Comparison of ENCODE assay signal across 8 mouse cellular contexts in the genomic region with DNA sequence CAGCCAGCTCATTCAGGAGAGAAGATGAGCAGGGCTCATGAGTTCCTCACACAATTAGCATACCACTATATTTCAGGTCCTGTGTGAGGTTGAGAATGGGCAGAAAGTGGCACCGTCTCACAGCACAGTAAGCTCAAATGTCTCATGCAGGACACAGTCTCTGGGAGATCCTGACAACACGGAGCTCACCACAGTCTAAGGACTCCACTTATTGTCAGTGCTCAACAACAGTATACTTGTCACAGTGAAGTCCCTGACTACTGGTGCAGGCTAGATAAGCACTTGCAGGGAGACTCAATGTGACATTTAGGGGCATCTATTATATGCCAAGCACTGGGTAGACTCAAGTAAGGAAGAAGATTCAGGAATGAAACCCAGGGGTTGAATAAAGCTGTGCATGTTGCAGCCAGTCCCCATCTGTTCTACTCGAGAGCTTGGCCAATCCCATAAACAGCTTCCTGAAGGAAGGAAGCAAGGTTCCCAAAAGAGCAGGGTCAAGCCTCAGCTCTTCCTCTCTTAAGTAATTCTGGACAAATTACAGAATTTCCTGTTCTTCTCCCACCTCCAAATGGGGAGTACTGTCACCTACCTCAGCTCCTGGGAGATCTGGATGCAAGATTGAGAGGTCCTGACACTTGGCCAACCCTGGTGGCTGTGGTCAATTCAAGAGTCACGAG. TPM values are rescaled to one million over a fixed set of nuclear protein-coding genes. Genes with fewer than 3 reads are reported as not detected.
DNase-seq lines count a peak whose midpoint lies in the region; ATAC-seq and TF ChIP-seq lines count a peak whose summit lies in the region.

No protein-coding gene starts in this region.

- TF ChIP-seq POLR2A in limb, embryonic 14.5 days (IDR thresholded peaks at IDR 0.05; ENCODE audit: borderline replicate concordance, extremely low read depth, insufficient read depth, insufficient read length), result no peak

- peak overlapping the region; percentile 60; the same call in 1 of the 2 replicates for H3K9ac ChIP-seq in forebrain, embryonic 14.5 days (ENCODE audit: low read length)
- no peak overlapping the region for H3K9ac ChIP-seq in limb, embryonic 14.5 days (ENCODE audit: low read depth, low read length, severe bottlenecking)
- peak overlapping the region; percentile 55 for H3K9ac ChIP-seq in neural tube, embryonic 15.5 days (replicated peaks)

- no peak for DNase-seq in left cerebral cortex, adult 2 months (ENCODE audit: extremely low spot score in 1 of 2, low spot score in 2 of 2)
- DNase-seq in left cerebral cortex, postnatal 4 days, result no peak
- DNase-seq in forebrain, embryonic 14.5 days (ENCODE audit: low spot score), result no peak
- no peak for DNase-seq in limb, embryonic 14.5 days (ENCODE audit: low spot score)
- no peak for DNase-seq in spleen, postnatal 14 days (ENCODE audit: low spot score in 2 of 2)
- no peak for DNase-seq in cerebellum, adult 11-12 months

- intact Hi-C loops in left cerebral cortex, adult 2 months (cut with DNase I), result no loop called here
- intact Hi-C loops in left cerebral cortex, postnatal 4 days (cut with DNase I), result no loop called here

- H3K27ac ChIP-seq in left cerebral cortex, adult 2 months, result peak overlapping the region; percentile 72; the same call in 1 of the 2 replicates
- peak overlapping the region; percentile 85 for H3K27ac ChIP-seq in forebrain, embryonic 14.5 days (ENCODE audit: low read depth, low read length)
- H3K27ac ChIP-seq in limb, embryonic 14.5 days (replicated peaks; ENCODE audit: low read depth, low read length), result peak overlapping the region; percentile 58; the same call in 1 of the 2 replicates
- peak overlapping the region; percentile 95 for H3K27ac ChIP-seq in neural tube, embryonic 15.5 days (replicated peaks)

- no peak for ATAC-seq in forebrain, embryonic 14.5 days
- ATAC-seq in limb, embryonic 14.5 days (ENCODE audit: low FRiP score, low read depth), result no peak
- ATAC-seq in neural tube, embryonic 15.5 days (ENCODE audit: low FRiP score), result no peak
- no peak for ATAC-seq in monocyte, adult 5-6 weeks (replicated peaks; ENCODE audit: insufficient number of reproducible peaks, low FRiP score, low TSS enrichment, poor library complexity, severe bottlenecking)

- H3K4me3 ChIP-seq in left cerebral cortex, adult 2 months, result peak overlapping the region; percentile 59
- peak overlapping the region; percentile 26 for H3K4me3 ChIP-seq in forebrain, embryonic 14.5 days (ENCODE audit: low read depth, low read length)
- H3K4me3 ChIP-seq in limb, embryonic 14.5 days (replicated peaks; ENCODE audit: low read length), result no peak overlapping the region
- peak overlapping the region; percentile 57 for H3K4me3 ChIP-seq in neural tube, embryonic 15.5 days (replicated peaks)

- WGBS in forebrain, embryonic 14.5 days, result 66% methylated on average over 4 of the region's 4 CpGs
- WGBS in limb, embryonic 14.5 days, result 68% methylated on average over 4 of the region's 4 CpGs
- 47% methylated on average over 4 of the region's 4 CpGs for WGBS in neural tube, embryonic 15.5 days

- no peaks in the 10 kb centered on the region for H3K27me3 ChIP-seq in forebrain, embryonic 14.5 days (replicated peaks; ENCODE audit: control insufficient read depth, insufficient read depth, low read length)
- no peaks in the 10 kb centered on the region for H3K27me3 ChIP-seq in limb, embryonic 14.5 days (ENCODE audit: control insufficient read depth, insufficient read depth, low read length)
- no peaks in the 10 kb centered on the region for H3K27me3 ChIP-seq in neural tube, embryonic 15.5 days (replicated peaks)

- 0 out of 2 replicates have a peak, but pooled peaks cover 3% of the 10 kb centered on the region for H3K36me3 ChIP-seq in forebrain, embryonic 14.5 days (ENCODE audit: control insufficient read depth, insufficient read depth, low read length)
- no peaks in the 10 kb centered on the region for H3K36me3 ChIP-seq in limb, embryonic 14.5 days (ENCODE audit: control insufficient read depth, insufficient read depth, low read length)
- H3K36me3 ChIP-seq in neural tube, embryonic 15.5 days, result no peaks in the 10 kb centered on the region

- no peaks in the 10 kb centered on the region for H3K9me3 ChIP-seq in forebrain, embryonic 14.5 days (replicated peaks; ENCODE audit: control insufficient read depth, low read length)
- H3K9me3 ChIP-seq in limb, embryonic 14.5 days (ENCODE audit: control insufficient read depth, low read length), result no peaks in the 10 kb centered on the region
- H3K9me3 ChIP-seq in neural tube, embryonic 15.5 days (replicated peaks), result no peaks in the 10 kb centered on the region

- peak overlapping the region; percentile 85 for H3K4me2 ChIP-seq in forebrain, embryonic 14.5 days (ENCODE audit: low read length)
- H3K4me2 ChIP-seq in limb, embryonic 14.5 days (replicated peaks; ENCODE audit: low read depth, low read length, severe bottlenecking), result no peak overlapping the region
- peak overlapping the region; percentile 87 for H3K4me2 ChIP-seq in neural tube, embryonic 15.5 days

- peaks cover 45% of the 10 kb centered on the region for H3K4me1 ChIP-seq in forebrain, embryonic 14.5 days (ENCODE audit: control insufficient read depth, insufficient read depth, low read length)
- H3K4me1 ChIP-seq in limb, embryonic 14.5 days (ENCODE audit: control insufficient read depth, insufficient read depth, low read length), result peaks cover 39% of the 10 kb centered on the region
- peaks cover 65% of the 10 kb centered on the region for H3K4me1 ChIP-seq in neural tube, embryonic 15.5 days

- TF ChIP-seq CTCF in left cerebral cortex, adult 2 months (IDR thresholded peaks at IDR 0.05), result no peak

RNA-seq across cellular contexts. Expression of a gene that starts 20.9 kb away (rescaled TPM):
- total RNA-seq in left cerebral cortex, adult 2 months (2021), result 1 to 10 TPM; 3.3 to 3.7 TPM
- 1 to 10 TPM; 3.1 to 4.0 TPM for total RNA-seq in left cerebral cortex, postnatal 4 days (2021)
- 5.3 and 5.4 TPM in 2 replicates for polyA plus RNA-seq in forebrain, embryonic 14.5 days (2014; fragmentation: Nextera tagmentation; extraction: Ambion mirVana)
- polyA plus RNA-seq in limb, embryonic 14.5 days (2012; rRNA removed), result 4.5 and 5.1 TPM in 2 replicates
- polyA plus RNA-seq in limb, embryonic 14.5 days (2014; fragmentation: Nextera tagmentation; extraction: Ambion mirVana), result 4.2 and 5.4 TPM in 2 replicates
- polyA plus RNA-seq in neural tube, embryonic 15.5 days (2015; fragmentation: Nextera tagmentation; extraction: Ambion mirVana), result 4.4 and 5.3 TPM in 2 replicates
- 4.4 to 6.9 TPM (median 6.5 TPM) in 3 replicates for total RNA-seq in monocyte, adult 5-6 weeks (2017)

RNA-seq across cellular contexts. Expression of a gene that starts 21.9 kb away (rescaled TPM):
- total RNA-seq in left cerebral cortex, adult 2 months (2021), result 10 to 100 TPM; 65.2 to 79.1 TPM
- total RNA-seq in left cerebral cortex, postnatal 4 days (2021), result 10 to 100 TPM; 47.9 to 50.8 TPM
- 30.4 and 34.2 TPM in 2 replicates for polyA plus RNA-seq in forebrain, embryonic 14.5 days (2014; fragmentation: Nextera tagmentation; extraction: Ambion mirVana)
- polyA plus RNA-seq in limb, embryonic 14.5 days (2012; rRNA removed), result 17.4 and 19.2 TPM in 2 replicates
- 12.7 and 15.1 TPM in 2 replicates for polyA plus RNA-seq in limb, embryonic 14.5 days (2014; fragmentation: Nextera tagmentation; extraction: Ambion mirVana)
- 51.4 and 58.8 TPM in 2 replicates for polyA plus RNA-seq in neural tube, embryonic 15.5 days (2015; fragmentation: Nextera tagmentation; extraction: Ambion mirVana)
- total RNA-seq in monocyte, adult 5-6 weeks (2017), result 27.4 to 47.7 TPM (median 28.0 TPM) in 3 replicates

RNA-seq across cellular contexts. Expression of a gene that starts 33.7 kb away (rescaled TPM):
- 10 to 100 TPM; 47.2 to 47.8 TPM for total RNA-seq in left cerebral cortex, adult 2 months (2021)
- 10 to 100 TPM; 44.9 to 48.1 TPM for total RNA-seq in left cerebral cortex, postnatal 4 days (2021)
- polyA plus RNA-seq in forebrain, embryonic 14.5 days (2014; fragmentation: Nextera tagmentation; extraction: Ambion mirVana), result 42.2 and 44.8 TPM in 2 replicates
- polyA plus RNA-seq in limb, embryonic 14.5 days (2012; rRNA removed), result 29.3 and 30.5 TPM in 2 replicates
- 26.5 and 30.3 TPM in 2 replicates for polyA plus RNA-seq in limb, embryonic 14.5 days (2014; fragmentation: Nextera tagmentation; extraction: Ambion mirVana)
- polyA plus RNA-seq in neural tube, embryonic 15.5 days (2015; fragmentation: Nextera tagmentation; extraction: Ambion mirVana), result 47.3 and 52.1 TPM in 2 replicates
- total RNA-seq in monocyte, adult 5-6 weeks (2017), result 2.2 to 7.0 TPM (median 3.6 TPM) in 3 replicates

RNA-seq across cellular contexts. Expression of a gene that starts 41.3 kb away (rescaled TPM):
- 10 to 100 TPM in 1 of 2 experiments, under 1 TPM in 1; 0.44 to 19.4 TPM for total RNA-seq in left cerebral cortex, adult 2 months (2021)
- 1 to 10 TPM; 1.9 TPM for total RNA-seq in left cerebral cortex, postnatal 4 days (2021)
- polyA plus RNA-seq in forebrain, embryonic 14.5 days (2014; fragmentation: Nextera tagmentation; extraction: Ambion mirVana), result 0.25 and 0.32 TPM in 2 replicates
- 1.3 and 2.4 TPM in 2 replicates for polyA plus RNA-seq in limb, embryonic 14.5 days (2012; rRNA removed)
- polyA plus RNA-seq in limb, embryonic 14.5 days (2014; fragmentation: Nextera tagmentation; extraction: Ambion mirVana), result 0.97 and 2.8 TPM in 2 replicates
- polyA plus RNA-seq in neural tube, embryonic 15.5 days (2015; fragmentation: Nextera tagmentation; extraction: Ambion mirVana), result 0.95 and 1.1 TPM in 2 replicates
- 1.6 TPM in 1 of 3 replicates, not detected in the others for total RNA-seq in monocyte, adult 5-6 weeks (2017)

RNA-seq across cellular contexts. Expression of a gene that starts 47.6 kb away (rescaled TPM):
- total RNA-seq in left cerebral cortex, adult 2 months (2021), result 100 to 1,000 TPM; 341 to 349 TPM
- total RNA-seq in left cerebral cortex, postnatal 4 days (2021), result 100 to 1,000 TPM; 101 to 110 TPM
- polyA plus RNA-seq in forebrain, embryonic 14.5 days (2014; fragmentation: Nextera tagmentation; extraction: Ambion mirVana), result 86.9 and 98.4 TPM in 2 replicates
- polyA plus RNA-seq in limb, embryonic 14.5 days (2012; rRNA removed), result 51.3 and 76.1 TPM in 2 replicates
- polyA plus RNA-seq in limb, embryonic 14.5 days (2014; fragmentation: Nextera tagmentation; extraction: Ambion mirVana), result 55.3 and 66.9 TPM in 2 replicates
- polyA plus RNA-seq in neural tube, embryonic 15.5 days (2015; fragmentation: Nextera tagmentation; extraction: Ambion mirVana), result 163 and 195 TPM in 2 replicates
- 9.7 to 24.0 TPM (median 21.3 TPM) in 3 replicates for total RNA-seq in monocyte, adult 5-6 weeks (2017)
